Mouse (Mus musculus): Measurements from ENCODE around the gene 1110051M20Rik.

DNA sequence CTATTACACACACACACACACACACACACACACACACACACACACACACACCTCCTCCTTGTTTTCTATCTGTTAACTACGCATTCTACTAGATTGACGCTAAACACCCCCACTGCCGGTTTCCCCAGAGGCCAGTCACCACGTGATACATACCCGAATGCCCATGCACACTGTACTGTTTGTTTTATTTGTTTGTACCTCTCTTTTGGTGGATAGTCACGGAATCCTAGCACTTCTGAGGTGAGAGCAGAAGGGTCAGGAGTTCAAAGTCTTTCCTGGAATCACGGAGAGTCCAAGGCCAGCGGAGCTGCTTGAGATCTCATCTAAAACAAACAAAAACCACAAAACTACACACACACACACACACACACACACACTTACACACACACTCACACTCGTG is 5.8 kb upstream of the 1110051M20Rik start:
- TF ChIP-seq CTCF (conservative IDR thresholded peaks at IDR 0.05 in 1 of 2, IDR thresholded peaks at IDR 0.05 in 1 of 2; ENCODE audit: low read depth in 2 of 2, low read length in 2 of 2): no peak
- no peak for TF ChIP-seq POLR2A (IDR thresholded peaks at IDR 0.05; ENCODE audit: low read depth, low read length)
- TF ChIP-seq CHD2 (IDR thresholded peaks at IDR 0.05; ENCODE audit: low read length): no peak
- TF ChIP-seq SIN3A (IDR thresholded peaks at IDR 0.05; ENCODE audit: low read length): no peak
- TF ChIP-seq EP300 (IDR thresholded peaks at IDR 0.05; ENCODE audit: low read length): no peak
- TF ChIP-seq ZC3H11A (IDR thresholded peaks at IDR 0.05; ENCODE audit: low read depth, low read length): no peak
